Mouse (Mus musculus): Measurements from ENCODE around the gene Mpv17l2. TPM values are rescaled to one million over a fixed set of nuclear protein-coding genes. Genes with fewer than 3 reads are reported as not detected.

Mpv17l2 gene
- total RNA-seq, 2 experiments from 2014 or later, result 119 to 155 TPM

DNA sequence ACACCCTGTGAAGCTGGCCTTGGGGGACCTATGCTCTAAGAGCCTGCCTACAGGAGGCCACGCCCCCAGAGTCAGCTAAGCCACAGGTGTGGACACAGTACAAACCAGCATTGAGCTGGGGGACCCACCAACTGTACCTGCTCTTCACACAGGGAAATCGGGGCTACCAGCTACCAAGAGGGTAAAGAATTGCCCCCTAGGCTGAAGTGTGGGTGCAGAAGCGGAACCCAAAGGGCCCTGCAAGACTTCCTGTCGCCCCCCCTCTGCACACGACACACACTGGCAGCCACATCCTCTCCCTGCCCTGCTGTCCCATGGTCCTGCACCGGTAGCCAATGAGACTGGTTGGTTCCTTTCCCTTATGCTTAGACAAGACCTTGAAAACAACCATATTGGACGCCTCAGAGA, 30.6 kb upstream of the Mpv17l2 start:
- DNase-seq, result peak in 1 of 2 experiments; percentile 56

DNA sequence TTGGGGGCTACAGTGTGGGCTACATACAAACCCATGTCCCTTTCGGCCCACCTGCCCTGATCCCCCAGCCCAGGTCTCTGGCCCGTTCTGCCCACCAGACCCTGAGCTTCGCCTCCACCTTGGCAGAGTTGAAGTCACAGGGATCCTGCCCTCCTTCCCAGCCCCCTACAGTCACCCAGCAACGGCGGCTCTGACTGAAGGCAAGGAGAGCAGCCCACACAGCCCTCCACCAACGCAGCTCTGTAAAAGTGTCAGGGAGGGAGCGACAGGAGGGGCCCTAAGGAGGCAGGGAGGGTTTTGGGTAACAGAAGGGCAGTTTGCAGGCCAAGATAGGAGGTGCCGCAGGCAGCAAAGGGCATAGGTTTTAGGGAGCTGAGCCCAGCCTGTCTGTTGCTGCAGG, 30.1 kb upstream of the Mpv17l2 start:
- no peak for DNase-seq

GRCm38 (mm10) chr8:70789046-70789445, 28.3 kb upstream of the Mpv17l2 start:
- no peak for DNase-seq

- no peak for DNase-seq
These were observed 27.4 kb upstream of the Mpv17l2 start for GRCm38 (mm10) chr8:70787941-70788667.

DNA sequence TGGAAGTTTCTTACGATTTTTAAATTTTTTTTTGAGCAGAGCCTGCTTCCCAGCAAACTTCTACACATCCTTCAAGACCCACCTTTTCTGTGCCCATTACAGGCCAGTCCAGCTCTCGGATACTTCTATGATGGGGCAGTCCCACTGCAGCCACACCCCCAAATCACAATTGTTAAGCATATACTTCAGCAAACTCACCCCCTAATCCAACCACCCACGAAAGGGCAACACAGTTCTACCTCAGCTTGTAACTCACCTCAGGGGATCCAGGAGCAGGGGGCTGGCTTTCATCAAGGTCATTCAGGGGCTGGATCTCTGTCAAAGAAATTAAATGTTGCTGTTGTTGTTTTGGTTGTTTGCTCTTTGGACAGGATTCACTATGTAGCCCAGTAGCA, 26.3 kb upstream of the Mpv17l2 start:
- no peak for DNase-seq

DNA sequence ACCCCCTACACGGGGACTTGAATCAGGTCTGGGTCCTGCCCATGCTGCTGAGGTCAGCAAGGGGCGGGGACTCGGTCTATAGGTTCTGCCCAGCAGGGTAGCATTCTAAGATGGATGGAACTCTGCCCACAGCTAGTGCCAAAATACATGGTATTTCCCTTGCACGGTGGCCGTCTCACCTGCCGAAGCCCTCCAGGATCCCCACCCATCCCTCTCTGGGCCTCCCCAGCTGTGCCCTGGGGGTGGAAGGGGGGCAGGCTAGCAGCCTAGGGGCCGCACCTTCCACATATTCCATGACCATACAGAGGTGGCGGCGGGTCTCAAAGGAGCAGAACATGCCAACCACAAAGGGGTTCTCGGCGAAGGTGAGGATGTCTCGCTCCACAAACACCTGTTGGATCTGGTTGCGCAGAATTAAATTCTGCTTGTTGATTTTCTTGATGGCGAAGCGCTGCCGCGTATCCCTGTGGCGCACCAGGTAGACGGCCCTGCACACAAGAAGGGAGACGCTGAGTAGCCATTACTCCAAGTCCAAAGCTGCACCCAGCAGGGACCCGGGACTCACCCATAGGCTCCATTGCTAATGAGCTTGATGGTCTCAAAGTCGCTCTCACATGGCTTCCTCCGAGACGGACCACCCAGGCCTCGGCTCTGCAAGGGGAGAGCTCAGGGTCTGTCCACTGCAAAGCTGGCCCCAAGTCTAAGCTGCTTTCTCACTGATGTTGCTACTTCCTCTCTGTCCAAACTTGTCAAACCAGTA, 25.7 kb upstream of the Mpv17l2 start:
- no peak for DNase-seq

DNA sequence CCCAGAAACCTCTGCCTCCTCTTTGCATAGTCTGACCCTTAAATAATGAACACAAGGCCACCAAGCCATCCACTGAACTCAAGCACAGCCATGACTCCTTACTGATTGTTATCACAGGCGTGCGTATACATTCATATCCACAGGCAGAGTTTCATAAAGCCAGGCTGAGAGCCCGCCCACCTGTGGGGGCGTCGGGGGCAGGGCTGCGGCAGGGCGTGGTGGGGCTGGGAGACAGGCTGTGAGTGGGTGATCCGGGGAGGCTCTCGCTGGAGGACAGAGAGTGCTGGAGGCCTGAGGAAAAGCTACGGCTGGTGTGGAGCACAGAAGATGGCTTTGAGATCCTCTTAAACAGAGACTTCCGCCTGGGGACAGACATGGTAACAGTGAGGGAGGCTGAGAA, 19.3 kb upstream of the Mpv17l2 start:
- DNase-seq, result no peak

DNA sequence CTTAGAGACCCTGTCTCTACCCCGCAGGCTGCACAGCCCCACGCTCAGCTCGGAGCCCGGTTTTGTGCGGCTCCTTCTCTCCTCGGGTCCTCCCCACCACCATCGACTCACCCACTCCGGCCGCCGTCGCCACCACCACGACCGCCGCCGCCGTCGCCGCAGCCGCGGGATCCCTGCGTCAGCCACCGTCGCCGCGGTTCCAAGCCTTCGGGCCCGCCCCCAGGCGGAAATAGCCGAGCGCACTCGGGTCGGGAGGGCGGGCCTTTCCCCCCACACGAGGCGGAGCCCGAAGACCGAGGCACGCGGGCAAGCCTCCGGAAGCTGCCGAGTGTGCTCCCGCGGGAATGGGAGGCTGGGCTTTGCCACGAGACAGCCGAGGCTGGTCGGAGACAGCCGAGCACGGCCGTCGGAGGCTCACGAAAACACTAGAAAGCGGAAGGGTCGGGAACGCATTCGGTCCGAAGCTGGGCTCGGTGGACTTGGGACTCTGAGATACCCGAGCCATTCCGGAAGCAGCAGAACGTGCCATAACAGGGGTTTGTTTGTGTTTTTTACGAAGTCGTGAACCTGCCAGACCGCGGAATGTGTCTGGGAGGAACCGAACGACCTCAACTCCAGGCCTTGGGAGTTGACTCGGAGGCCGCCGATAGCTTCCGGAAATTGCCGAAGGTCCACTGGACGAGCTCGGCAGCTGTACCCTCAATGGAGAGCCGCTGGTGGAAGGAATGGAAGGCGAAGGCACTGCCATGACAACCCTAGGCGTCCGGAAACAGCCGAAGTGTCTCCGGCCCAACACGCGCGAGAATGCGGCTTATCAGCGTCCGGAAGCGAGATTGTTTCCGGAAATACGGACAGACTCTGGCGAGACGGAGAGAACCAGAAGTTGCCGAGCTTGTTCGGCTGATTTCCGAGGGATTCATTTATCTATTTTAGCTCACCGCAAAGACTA, 16.0 kb upstream of the Mpv17l2 start, which contains the start of gene Pik3r2:
Gene Pik3r2 (minus strand): TSS at position 218 of the 949 bp plus-strand sequence.
- DNase-seq, result peak; percentile 98

- peak in 1 of 2 experiments; percentile 57 for DNase-seq
These were observed 15.2 kb upstream of the Mpv17l2 start for GRCm38 (mm10) chr8:70775851-70776495.

DNA sequence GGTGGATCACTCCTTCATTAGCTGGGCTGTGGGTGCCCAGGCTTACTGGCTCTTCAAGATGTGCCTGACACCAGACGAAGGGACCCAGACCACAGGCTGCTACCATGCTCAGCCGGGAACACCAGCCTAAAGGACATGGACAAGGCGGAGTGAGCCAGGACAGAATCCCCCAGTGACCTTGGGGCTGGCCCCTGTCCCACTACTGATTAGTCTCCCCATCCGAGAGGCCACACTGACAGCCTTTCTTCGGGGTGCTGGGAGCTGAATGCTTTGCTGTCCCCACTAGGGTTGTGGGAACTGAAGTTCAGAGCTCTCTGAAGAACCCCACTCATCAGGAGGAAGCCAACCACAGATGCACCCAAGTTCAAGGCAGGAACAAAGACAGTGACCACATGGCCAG, 14.5 kb upstream of the Mpv17l2 start:
- no peak for DNase-seq

GRCm38 (mm10) chr8:70774740-70775139, 14.0 kb upstream of the Mpv17l2 start:
- DNase-seq, result no peak

GRCm38 (mm10) chr8:70773833-70774232, 13.1 kb upstream of the Mpv17l2 start:
- DNase-seq, result peak; percentile 86 to 90

DNA sequence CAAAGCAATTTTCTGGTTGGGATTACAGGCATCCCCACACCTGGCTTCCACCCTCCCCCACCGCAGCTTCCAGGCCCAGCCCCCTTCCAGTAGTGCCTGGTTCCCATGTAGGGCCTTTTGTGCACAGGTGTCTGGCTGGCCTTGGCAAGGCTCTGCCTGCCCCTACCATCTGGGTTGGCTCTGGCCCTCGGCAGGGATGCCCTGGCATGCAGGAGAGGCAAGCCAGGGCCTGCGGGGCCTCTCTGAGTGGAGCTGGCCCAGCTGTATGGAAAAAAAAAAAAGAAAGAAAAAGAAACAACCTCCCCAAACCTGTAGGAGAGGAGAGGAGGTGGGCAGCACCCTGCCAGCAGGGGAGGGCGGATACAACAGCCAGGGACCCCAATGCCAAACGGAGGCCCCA, 12.7 kb upstream of the Mpv17l2 start:
- DNase-seq, result peak in 1 of 2 experiments; percentile 2

GRCm38 (mm10) chr8:70772890-70773289, 12.1 kb upstream of the Mpv17l2 start:
- DNase-seq, result no peak

DNA sequence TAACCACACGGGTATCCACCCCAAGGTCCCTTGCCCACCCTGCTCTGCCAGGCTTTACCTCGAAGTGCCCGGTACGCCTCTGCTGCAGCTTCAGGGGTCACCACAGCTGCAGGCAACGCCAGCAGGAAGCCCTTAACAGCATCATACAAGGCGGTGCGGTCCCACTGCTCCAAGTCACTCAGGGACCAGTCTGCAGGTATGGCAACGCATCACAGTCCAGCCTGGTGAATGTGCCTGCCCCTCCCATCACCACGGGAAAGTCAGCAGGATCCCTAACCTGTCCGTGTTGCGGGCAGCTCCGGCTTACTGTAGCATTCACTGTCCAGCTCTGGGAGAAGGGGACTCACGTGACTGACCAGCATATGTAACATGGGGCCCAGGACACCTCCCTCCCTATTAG, 11.3 kb upstream of the Mpv17l2 start:
- no peak for DNase-seq

- no peak for DNase-seq
These were observed 10.5 kb upstream of the Mpv17l2 start for GRCm38 (mm10) chr8:70771217-70771616.

DNA sequence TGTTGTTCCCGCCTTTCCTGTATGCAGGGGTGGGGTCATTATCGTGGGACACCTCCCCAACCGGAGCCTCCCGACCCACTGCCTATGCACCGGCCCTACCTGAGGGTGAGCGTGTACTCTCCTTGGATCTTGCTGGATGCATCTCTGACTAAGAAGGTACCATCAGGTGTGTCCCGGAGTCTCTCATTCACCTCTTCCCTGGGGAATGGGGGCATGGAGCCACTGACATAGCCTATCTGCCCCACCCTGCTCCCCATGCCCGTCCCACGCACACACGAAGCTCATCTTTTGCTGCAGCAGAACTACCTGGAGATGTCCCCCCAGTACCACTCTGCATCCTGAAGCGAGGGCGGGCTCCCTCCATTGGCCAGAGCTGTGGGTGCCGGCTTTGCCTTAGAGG, 10.0 kb upstream of the Mpv17l2 start:
- DNase-seq, result no peak

DNA sequence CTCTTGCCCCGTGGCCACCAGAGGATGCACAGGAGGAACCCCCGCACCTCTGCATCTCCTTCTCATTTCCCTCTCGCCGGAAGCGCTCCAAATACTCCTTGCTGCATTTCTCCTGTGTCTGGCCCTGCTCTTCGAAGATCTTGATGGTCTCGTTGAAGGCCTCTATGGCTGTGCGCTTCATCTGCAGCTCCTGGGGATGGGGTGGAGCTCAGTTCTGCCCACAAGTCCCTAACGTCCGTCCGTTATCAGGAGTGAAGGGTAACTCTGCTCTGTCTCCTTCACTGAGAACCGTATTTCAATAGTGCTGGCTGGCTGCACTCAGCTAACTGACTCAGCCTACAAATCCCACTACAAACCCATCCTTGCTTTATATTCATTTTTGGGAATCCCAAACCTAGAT, 9.1 kb upstream of the Mpv17l2 start:
- no peak for DNase-seq

GRCm38 (mm10) chr8:70769359-70769758, 8.6 kb upstream of the Mpv17l2 start:
- peak; percentile 97 to 99 for DNase-seq

- no peak for DNase-seq
These were observed 8.2 kb upstream of the Mpv17l2 start for GRCm38 (mm10) chr8:70768956-70769355.

DNA sequence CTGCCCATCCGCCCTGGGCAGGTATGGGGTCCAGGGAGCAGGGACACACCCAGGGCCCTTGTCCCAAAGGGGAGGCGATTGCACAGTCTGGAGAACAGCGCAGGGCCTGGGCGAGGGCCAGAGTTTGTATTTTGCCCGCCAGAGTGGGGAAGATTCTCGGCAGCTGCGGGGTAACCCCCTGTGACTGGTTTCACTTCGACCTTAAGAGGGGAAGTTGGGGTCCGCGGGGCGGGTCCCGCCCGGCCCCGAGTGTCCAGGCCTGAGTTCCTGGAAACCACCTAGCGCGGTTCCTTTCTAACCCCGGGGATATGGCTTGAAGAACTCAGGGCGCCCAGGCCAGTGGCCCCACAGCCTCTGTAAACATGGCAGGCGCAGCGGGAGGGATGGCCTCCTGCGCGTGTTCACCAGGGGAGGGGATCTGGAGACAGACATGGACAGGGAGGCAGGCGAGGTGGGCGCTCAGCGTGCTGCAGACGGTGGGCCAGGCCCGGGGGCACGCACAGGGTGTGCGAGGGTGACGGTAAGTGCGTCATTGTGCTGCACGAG, 7.6 kb upstream of the Mpv17l2 start:
- no peak for DNase-seq

- no peak for DNase-seq
These were observed 6.8 kb upstream of the Mpv17l2 start for GRCm38 (mm10) chr8:70767503-70767902.

All from adrenal gland, postnatal 36 days (tissue).